Mouse (Mus musculus): ENCODE measurements around the gene Rtn4rl2. TPM values are rescaled to one million over a fixed set of nuclear protein-coding genes. Genes with fewer than 3 reads are reported as not detected.

Gene Rtn4rl2
- polyA plus RNA-seq, 1 experiment from 2014 or later = 0.91 TPM

Small RNA genes within 50 kb of the gene (microRNA-seq; reads per million reads assigned to microRNA genes)
- gene Gm24332 = not detected

Other genes with a start within 250 kb of the Rtn4rl2 start
- 60.0 and 71.9 TPM in 2 replicates for gene Ctnnd1, start 235.9 kb downstream of the Rtn4rl2 start, polyA plus RNA-seq (2015; fragmentation: Nextera tagmentation; extraction: Ambion mirVana)
- gene Btbd18, start 227.6 kb downstream of the Rtn4rl2 start, polyA plus RNA-seq (2015; fragmentation: Nextera tagmentation; extraction: Ambion mirVana) = 0.18 and 0.22 TPM in 2 replicates
- gene Selenoh, start 215.9 kb downstream of the Rtn4rl2 start, polyA plus RNA-seq (2015; fragmentation: Nextera tagmentation; extraction: Ambion mirVana) = 221 and 237 TPM in 2 replicates
- not detected in 2 replicates for gene Gm28635, start 208.7 kb downstream of the Rtn4rl2 start, polyA plus RNA-seq (2015; fragmentation: Nextera tagmentation; extraction: Ambion mirVana)
- gene Med19, start 208.3 kb downstream of the Rtn4rl2 start, polyA plus RNA-seq (2015; fragmentation: Nextera tagmentation; extraction: Ambion mirVana) = 31.1 and 34.5 TPM in 2 replicates
- 119 and 133 TPM in 2 replicates for gene Tmx2, start 207.6 kb downstream of the Rtn4rl2 start, polyA plus RNA-seq (2015; fragmentation: Nextera tagmentation; extraction: Ambion mirVana)
- 27.8 and 28.5 TPM in 2 replicates for gene Zdhhc5, start 171.5 kb downstream of the Rtn4rl2 start, polyA plus RNA-seq (2015; fragmentation: Nextera tagmentation; extraction: Ambion mirVana)
- gene Clp1, start 159.4 kb downstream of the Rtn4rl2 start, polyA plus RNA-seq (2015; fragmentation: Nextera tagmentation; extraction: Ambion mirVana) = 23.7 and 26.9 TPM in 2 replicates
- 7.5 and 11.0 TPM in 2 replicates for gene Ypel4, start 152.7 kb downstream of the Rtn4rl2 start, polyA plus RNA-seq (2015; fragmentation: Nextera tagmentation; extraction: Ambion mirVana)
- 6.7 and 7.2 TPM in 2 replicates for gene Gm19426, start 143.1 kb downstream of the Rtn4rl2 start, polyA plus RNA-seq (2015; fragmentation: Nextera tagmentation; extraction: Ambion mirVana)
- 76.0 and 79.6 TPM in 2 replicates for gene Serping1, start 111.3 kb downstream of the Rtn4rl2 start, polyA plus RNA-seq (2015; fragmentation: Nextera tagmentation; extraction: Ambion mirVana)
- 52.7 and 79.0 TPM in 2 replicates for gene Ube2l6, start 87.9 kb downstream of the Rtn4rl2 start, polyA plus RNA-seq (2015; fragmentation: Nextera tagmentation; extraction: Ambion mirVana)
- gene Smtnl1, start 64.1 kb downstream of the Rtn4rl2 start, polyA plus RNA-seq (2015; fragmentation: Nextera tagmentation; extraction: Ambion mirVana) = 0.08 and 0.19 TPM in 2 replicates
- 47.2 and 50.4 TPM in 2 replicates for gene Timm10, start 59.7 kb downstream of the Rtn4rl2 start, polyA plus RNA-seq (2015; fragmentation: Nextera tagmentation; extraction: Ambion mirVana)
- 19.5 and 26.3 TPM in 2 replicates for gene Slc43a1, start 47.9 kb downstream of the Rtn4rl2 start, polyA plus RNA-seq (2015; fragmentation: Nextera tagmentation; extraction: Ambion mirVana)
- gene Slc43a3, start 49.9 kb upstream of the Rtn4rl2 start, polyA plus RNA-seq (2015; fragmentation: Nextera tagmentation; extraction: Ambion mirVana) = 44.8 and 47.4 TPM in 2 replicates
- 1.8 and 4.0 TPM in 2 replicates for gene Prg2, start 93.8 kb upstream of the Rtn4rl2 start, polyA plus RNA-seq (2015; fragmentation: Nextera tagmentation; extraction: Ambion mirVana)
- 0.51 TPM in 1 of 2 replicates, not detected in the other for gene Prg3, start 101.5 kb upstream of the Rtn4rl2 start, polyA plus RNA-seq (2015; fragmentation: Nextera tagmentation; extraction: Ambion mirVana)
- 242 and 244 TPM in 2 replicates for gene Ssrp1, start 150.5 kb upstream of the Rtn4rl2 start, polyA plus RNA-seq (2015; fragmentation: Nextera tagmentation; extraction: Ambion mirVana)
- 1.4 and 1.6 TPM in 2 replicates for gene P2rx3, start 150.8 kb upstream of the Rtn4rl2 start, polyA plus RNA-seq (2015; fragmentation: Nextera tagmentation; extraction: Ambion mirVana)
- 38.6 and 48.4 TPM in 2 replicates for gene Tnks1bp1, start 161.3 kb upstream of the Rtn4rl2 start, polyA plus RNA-seq (2015; fragmentation: Nextera tagmentation; extraction: Ambion mirVana)
- 65.3 and 72.1 TPM in 2 replicates for gene Aplnr, start 249.5 kb upstream of the Rtn4rl2 start, polyA plus RNA-seq (2015; fragmentation: Nextera tagmentation; extraction: Ambion mirVana)

All from stomach, embryonic 15.5 days (tissue).